Mouse (Mus musculus) adrenal gland, postnatal 25 days (tissue): ENCODE results near the gene Cxcl10. TPM values are rescaled to one million over a fixed set of nuclear protein-coding genes. Genes with fewer than 3 reads are reported as not detected.

Experiments
- DNase-seq: peaks from one replicate; pipeline ENCODE4 v3.0.0; 2021; ENCODE audit warnings: mixed read lengths
- total RNA-seq: library from RNA; stranded (reverse); gene quantifications from 2 replicates; pipeline ENCODE4 v1.2.3, GENCODE M21; 2021

Cxcl10 gene
- total RNA-seq, 1 experiment from 2014 or later, result 1.1 TPM

DNA sequence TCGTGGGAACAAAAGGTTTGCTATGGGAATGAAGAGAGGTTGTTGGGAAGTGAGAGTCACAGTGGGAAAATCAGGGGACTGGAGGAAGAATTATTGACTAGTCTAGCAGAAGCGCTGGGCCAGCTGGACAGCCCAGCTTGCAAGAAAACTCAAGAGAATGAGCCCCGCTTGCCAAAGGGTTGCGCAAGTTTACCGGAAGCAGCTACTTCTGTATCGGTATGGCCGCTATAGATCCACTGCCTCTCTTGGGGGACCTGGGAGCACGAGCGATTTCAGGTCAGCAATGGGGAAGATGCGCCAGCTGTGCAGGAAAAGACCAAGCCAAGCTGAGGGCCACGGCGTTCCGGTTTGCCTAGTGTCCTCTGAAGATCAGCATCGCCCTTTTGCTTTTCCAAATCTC is 30.1 kb downstream of the Cxcl10 start:
- DNase-seq, result no peak

DNA sequence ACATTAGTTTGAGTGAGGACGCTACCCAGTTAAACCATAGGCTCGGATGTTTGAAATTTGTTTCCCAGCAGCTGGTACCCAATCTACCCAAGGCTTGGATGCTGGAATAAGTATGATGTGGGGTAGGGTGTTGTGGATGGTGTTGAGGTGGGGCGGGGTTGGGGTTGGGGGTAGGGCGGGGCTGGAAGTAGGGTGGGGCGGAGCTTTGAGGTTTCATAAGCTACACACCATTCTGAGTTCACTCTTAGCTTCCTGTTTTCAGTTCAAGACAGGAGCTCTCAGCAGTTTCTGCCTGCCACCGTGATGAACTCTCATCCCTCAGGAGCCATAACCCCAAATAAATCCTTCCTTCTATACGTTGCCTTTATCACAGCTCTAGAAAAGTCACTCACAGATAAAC is 30.6 kb downstream of the Cxcl10 start:
- DNase-seq, result no peak

DNA sequence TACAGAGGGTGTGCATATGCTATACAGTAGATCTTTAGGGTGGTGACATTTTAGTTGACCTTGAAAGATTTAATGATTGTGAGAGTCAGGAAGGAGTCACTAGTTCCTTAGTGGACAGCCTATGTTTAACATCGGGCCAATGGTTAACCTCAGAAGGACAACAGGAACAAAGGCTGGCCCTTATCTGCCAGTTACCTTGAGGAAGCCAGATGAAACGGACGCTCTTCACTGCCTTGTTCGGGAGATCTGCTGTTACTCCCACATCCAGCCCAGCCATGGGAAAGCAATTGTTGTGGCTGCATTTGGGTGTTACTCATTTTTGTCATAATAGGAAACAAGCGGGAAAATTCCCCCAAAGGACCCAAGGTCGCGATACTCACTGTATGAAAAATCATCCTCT is 34.9 kb downstream of the Cxcl10 start:
- DNase-seq, result no peak

DNA sequence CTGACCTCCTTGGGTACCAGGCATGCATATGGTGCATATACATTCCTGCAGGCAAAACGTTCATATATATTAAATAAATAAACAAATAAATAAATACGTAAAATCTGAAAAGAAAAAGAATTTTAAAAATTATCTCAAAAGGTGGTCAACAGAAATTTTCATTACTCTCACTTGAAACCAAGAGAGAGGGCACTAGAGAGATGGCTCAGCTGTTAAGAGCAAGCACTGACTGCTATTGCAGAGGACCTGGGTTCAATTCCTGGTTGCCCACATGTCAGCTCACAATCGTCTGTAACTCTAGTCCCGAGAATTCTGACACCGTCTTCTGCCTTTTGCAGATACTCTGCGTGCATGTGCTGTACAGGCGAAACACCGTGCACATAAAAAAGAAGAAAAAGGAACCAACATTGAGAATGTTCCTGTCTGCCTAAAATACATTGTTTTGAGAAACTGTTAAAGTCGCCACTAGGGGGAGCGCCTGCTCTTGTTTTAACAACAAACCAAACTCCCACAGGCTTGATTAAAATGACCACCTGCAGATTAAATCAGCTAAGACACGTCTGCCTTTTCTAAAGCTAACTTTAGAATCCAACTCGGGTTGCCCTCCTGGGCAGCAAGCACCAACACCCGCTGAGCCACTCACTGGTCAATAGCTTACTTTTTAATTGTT is 36.5 kb downstream of the Cxcl10 start:
- peak; percentile 86 for DNase-seq

DNA sequence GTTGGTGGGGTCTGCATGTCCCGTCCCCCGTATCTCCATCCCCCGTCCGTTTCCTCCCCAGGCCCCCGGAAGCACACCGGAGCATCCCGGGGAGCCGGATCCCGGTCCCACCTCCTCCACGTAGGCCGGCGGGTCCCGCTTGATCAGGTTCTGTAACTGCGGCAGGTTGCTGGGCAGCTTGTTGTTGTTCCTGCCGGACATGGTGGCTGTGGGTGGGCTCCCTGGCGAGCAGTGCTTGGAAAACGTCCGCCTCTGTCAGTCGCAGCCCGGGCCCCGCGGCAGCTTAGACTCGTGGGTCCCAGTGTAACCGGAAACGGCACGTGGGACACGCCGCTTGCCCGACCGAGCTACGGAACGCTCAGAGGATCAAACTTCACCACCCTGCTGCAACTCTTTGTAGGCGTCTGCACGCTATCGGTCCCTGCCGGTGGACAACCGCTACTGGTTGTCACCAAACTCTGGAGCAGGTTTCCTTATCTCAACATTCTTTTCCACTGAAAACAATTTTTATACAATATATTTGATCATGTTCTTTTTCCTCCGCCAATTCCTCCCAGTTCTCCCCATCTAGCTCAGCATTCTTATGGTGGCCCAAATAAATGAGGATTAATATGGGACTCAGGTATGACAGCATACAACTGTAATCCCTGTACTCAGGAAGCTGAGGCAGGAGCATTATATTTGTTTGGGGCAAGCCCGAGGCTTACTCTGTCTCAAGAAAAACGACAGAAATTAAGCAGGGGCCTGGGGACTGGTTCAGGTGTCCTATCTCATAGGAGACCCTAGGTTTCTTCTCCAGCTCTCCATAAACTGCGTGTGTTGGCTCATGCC is 38.8 kb downstream of the Cxcl10 start, which contains the start of gene Sdad1:
Gene Sdad1, minus strand, starts transcription at position 799 of the 831 bp plus-strand sequence.
- DNase-seq, result peak; percentile 88

DNA sequence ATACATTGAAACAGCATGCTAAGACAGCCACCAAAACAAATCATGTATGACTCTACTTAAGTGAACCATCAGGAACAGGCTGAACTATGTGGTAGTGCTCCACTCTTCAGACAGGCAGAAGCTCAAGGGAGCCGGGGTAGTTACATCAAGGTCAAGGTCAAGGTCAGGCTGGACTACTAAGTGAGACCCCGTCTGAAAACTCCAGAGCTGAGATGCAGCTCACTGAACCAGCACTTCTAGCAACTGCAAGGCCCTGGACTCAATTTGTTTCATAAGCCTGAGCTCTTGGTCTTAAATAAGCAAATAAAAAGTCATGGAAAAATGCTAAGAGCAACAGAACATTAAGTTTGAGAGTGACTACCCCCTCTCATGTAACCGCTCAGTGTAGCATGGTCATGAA is 44.4 kb downstream of the Cxcl10 start:
- no peak for DNase-seq

DNA sequence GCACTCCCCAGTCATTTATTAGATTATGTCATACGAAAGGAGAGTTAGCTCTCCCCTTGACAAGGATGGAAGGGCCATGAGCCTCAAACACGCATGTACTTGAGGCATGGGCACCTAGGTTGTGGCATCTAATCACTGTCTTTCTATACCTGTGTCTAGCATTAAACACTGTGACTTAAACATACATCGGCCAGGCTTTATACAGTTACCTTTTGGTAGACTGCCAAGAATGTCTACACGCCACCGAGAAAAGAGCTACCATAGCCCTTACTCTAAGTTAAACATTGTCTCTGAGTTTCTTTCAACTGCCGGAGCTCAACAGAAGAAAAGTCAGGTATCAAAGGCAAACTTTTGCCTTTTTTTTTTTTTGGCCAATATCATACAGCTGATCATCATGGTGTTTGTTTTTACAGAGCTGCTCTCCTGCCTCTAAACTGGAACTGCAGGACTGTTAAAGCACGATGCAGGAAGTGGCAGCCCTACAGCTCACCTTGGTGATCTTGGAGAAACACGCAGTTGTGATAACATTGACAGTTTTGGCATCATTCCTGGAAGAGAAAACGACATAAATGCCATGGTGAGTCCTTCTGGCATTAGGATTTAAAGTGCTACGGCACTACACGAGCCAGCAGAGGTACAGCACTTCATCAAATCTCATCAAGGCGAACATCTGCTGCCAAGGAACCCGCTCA is 46.4 kb downstream of the Cxcl10 start:
- no peak for DNase-seq

Other genes starting within 250 kb of the Cxcl10 start
- gene Uso1, start 211.0 kb downstream of the Cxcl10 start, total RNA-seq, result 82.9 and 84.1 TPM in 2 replicates
- gene U90926, start 133.5 kb downstream of the Cxcl10 start, total RNA-seq, result not detected in 2 replicates
- gene Ppef2, start 92.6 kb downstream of the Cxcl10 start, total RNA-seq, result 0.18 TPM in 1 of 2 replicates, not detected in the other
- 13.8 and 15.8 TPM in 2 replicates for gene Naaa, start 70.7 kb downstream of the Cxcl10 start, total RNA-seq
- 30.5 and 36.1 TPM in 2 replicates for gene Sdad1, start 38.4 kb downstream of the Cxcl10 start, total RNA-seq
- gene Cxcl9, start 20.8 kb downstream of the Cxcl10 start, total RNA-seq, result 0.88 and 0.90 TPM in 2 replicates
- gene Art3, start 17.1 kb downstream of the Cxcl10 start, total RNA-seq, result 50.0 and 51.8 TPM in 2 replicates
- gene Nup54, start 86.3 kb upstream of the Cxcl10 start, total RNA-seq, result 30.1 and 33.5 TPM in 2 replicates
- gene Scarb2, start 157.9 kb upstream of the Cxcl10 start, total RNA-seq, result 62.2 and 65.1 TPM in 2 replicates
- not detected in 2 replicates for gene Fam47e, start 206.2 kb upstream of the Cxcl10 start, total RNA-seq